Mouse (Mus musculus): Measurements from ENCODE around the gene Ttll3. TPM values are rescaled to one million over a fixed set of nuclear protein-coding genes. Genes with fewer than 3 reads are reported as not detected.

The Ttll3 gene
- total RNA-seq (2021) (1 to 10 TPM; 2.1 to 3.5 TPM), polyA plus RNA-seq (2012; rRNA removed) (5.8 and 7.0 TPM in 2 replicates)
- long read RNA-seq, result 0 reads

DNA sequence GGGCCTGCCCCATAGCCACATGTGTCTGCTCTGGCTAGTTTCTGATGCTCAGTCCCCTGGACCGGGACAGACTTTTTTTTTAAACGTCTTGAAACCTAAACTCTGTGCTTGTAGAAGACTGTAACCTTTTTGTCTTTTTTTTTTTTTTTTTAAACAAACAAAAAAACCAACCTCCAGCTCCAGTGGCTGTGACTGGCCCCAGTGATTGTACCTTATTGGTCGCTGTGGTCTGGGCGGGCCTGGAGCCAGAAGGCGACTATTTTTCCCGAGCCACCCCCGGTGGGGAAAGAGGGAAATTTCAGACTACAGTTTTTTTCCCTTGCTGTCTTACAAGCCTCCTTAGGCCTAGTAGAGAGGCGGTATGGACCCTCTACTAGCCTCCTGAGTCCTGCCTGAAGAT lies at the start of gene Ttll3:
TSS of gene Ttll3 (plus strand) at position 301 of the 400 bp plus-strand sequence.
- DNase-seq, result no peak

DNA sequence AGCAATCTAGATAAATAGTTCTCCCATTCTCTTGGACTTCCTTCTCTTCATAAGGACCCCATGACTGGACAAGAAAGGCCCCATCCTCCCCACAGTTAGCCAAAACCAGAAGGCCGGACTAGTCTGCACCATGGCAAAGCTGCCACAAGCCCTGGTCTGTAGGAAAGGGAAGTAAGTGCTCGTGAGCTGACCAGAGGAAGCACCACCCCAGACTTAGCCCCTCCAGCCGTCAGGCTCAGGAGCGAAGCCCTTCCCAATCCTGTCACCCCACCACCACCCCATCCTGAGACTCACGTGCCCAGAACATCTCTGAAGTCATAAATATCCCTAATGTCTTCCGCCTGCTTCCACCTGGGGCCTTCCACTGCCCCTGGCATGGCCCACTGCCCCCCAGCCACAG lies 47.5 kb upstream of the Ttll3 start:
- DNase-seq, result no peak

DNA sequence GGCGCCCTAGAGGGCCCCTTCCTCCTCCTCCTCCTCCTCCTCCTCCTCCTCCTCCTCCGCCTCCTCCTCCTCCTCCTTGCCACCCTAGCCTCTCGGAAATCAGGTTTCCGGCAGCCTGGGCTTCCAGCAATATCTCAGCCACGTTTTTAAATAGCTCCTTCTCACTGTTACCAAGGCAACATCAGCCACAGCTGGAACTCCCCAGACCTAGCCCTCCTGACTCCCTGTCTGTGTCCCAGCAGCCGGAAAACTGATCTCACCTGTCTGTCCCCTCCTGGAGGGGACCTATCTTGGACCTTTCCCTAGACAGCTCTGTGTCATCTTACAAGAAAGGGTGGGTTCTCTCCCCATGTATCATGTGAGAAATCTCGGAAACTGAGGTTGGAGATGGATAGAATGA lies 46.8 kb upstream of the Ttll3 start:
- DNase-seq, result no peak

DNA sequence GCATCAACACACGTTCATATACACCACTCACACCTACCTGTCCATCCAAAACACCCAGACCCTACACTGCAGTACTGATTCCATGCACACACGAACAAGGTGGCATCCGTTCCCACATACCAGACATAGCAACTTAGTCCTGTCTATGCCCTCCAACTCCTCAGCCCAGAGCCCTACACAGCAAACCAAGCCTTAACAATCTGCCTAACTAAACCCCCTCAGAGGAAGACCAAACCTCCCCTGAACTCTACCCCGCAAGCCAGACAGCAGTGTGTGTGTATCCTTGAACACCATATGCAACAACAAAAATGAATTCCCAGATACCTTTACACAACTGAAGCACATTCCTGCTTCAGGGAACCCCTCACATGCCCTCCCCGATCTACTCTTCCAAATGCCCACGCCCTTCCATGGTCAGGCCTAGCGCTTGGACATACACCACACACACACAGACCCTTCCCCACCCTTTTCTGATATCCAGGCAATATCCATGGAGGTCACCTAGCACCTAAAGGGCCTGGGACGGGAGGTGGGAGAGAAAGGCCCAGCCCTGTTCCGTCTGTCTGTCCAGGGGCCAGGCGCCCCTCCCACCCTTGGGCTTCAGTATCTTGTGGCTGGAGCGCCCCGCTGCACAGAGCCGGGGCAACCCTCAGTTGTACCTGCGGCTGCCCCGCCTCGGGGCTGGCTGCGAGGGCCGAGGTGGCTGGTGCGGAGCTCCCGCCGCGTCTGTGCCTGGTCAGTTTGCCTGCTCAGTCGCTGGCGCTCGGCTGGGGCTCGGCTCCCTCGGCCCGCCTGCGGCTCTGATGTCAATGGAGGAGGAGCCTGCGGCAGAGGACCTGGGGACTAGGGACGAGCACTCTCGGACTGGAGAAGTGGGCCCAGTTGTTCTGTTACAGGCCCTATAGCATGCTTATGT lies 45.6 kb upstream of the Ttll3 start, which contains the start of gene Camk1:
TSS of gene Camk1 (minus strand) at position 808 of the 916 bp plus-strand sequence.
- peak; percentile 93 for DNase-seq

DNA sequence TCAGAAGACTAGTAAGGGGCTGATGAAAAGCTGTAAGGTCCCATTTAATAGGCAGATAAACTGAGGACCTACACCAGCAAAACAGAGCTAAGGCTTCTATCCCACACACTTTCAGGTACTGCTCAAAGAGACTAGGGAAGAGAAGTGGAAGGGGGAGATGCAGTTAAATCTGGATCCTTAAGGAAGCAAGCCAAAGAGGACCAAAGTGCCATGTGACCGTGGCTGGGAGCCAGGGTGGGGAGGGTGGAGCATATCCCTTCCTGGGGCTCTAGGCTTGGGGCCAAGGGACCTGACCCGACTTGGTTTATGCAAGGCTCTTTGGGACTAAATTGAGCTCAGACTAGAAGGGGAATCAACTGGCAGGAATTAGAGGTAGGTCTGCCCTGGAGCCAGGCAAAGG lies 44.7 kb upstream of the Ttll3 start:
- DNase-seq, result peak; percentile 87

DNA sequence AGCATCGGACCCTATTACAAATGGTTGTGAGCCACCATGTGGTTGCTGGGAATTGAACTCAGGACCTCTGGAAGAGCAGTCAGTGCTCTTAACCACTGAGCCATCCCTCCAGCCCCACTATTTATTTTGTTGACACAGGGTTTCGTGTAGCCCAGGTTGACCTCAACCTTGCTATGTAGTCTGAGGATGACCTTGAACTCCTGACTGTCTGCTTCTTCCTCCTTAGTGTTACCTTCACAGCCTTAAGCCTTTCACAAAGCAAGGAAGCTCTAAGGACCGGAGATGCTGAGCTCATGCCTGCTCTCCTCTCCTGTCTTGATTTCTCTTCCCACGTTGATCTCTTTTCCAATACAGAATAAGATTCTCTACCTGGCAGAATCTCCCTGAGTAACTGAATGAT lies 42.2 kb upstream of the Ttll3 start:
- no peak for DNase-seq

DNA sequence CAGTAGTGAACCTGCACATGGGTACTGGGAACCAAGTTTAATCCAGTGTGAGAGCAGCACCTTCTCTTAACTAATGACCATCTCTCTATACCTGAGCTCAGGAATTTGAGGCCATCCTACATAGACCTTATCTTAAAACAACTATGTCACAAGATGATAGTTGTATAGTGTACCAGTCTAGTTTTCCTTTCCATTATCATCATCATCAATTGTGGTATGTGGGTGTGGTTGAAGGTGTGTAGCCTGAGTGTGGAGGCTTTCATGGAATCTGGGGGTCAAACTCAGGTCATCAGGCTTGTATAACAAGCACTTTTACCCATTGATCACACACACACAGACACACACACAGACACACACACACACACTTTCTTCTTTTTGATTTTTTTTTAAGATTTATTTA lies 38.5 kb upstream of the Ttll3 start:
- DNase-seq, result no peak

DNA sequence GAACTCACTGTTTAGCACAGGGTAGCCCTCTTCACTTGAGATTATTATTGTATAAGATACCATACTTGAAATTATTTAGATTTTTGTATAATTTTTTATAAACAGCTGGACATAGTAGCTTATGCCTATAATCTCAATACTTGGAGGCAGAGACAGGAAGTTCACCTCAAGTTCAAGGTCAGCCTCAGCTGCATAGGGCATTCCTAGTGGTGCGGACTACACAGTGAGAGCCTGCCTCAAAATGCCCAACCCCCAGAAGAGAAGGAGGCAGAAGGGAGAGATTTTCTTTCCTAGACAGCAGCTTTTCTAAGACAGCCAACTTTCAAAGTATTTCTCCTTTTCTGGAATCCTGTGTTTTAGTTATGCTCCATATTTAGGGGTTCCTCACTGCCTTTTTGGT lies 37.9 kb upstream of the Ttll3 start:
- no peak for DNase-seq

DNA sequence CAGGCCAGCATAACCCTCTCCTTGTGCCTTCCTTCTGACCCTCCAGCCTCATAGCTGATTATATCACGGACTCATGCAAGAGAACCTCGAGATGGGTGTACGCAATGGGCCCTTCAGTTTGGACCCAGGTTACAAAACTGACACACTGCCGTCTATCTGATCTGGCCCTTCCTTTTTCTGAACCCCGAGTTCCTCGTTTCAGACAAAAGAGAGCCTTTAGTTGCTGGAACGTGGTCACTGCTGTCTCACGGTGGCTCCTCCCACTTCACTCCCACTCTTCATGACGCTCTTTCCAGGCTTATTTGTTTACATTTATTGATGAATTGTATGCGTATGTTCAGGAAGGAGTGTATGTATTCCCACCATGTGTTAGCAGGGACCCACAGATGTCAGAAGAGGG lies 37.4 kb upstream of the Ttll3 start:
- DNase-seq, result no peak

DNA sequence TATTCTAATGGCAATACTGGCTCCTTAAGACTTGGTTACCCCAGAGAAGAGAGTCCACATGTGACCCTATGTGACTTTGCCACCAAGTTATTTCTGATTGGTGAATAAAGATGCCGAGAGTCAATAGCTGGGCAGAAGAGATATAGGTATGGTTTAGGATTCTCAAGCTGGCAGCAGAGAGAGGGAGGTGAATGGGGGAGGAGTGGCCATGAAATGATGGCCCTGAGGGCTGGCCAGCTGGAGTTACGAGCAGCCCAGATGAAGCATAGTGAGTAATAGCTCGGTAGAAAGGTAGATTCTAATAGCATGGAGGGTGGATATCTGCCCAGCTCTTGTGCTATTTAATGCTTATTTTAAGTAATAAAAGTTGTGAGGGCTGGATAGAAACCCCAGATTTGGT lies 36.2 kb upstream of the Ttll3 start:
- peak; percentile 45 for DNase-seq

DNA sequence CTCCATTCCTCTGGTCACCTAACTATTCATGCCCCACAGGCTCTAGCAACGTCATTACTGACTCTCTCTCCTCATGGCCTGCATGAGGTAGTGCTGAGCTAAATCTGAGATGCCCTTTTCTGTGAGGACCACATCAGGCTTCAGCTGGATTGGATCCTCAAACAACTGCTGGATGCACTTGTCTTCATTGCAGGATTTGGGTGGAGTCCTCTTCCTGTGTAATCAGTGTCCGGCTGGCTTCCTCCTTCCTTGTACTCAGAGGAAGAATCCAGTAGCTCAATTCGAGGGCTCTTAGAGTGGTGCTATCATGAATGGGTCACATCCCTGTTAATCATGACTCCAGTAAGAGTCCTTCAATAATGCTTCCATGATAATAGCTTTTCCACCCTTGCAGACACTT lies 35.4 kb upstream of the Ttll3 start:
- DNase-seq, result no peak

DNA sequence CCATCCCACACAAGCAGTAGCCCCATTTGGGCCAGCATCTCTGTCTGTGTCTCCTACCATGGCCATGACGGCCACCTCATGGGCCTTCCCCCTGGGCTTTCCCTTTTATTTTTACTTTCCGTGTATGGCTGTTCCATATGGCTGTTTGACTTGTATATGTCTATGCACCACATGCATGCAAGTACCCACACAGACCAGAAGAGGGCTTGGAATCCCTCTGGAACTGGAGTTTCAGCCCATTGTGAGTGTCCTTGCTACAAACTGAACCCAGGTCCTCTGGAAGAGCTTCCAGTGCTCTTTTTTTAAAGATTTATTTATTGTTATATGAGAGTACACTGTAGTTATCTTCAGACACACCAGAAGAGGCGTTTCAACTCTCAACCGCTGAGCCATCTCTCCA lies 27.6 kb upstream of the Ttll3 start:
- no peak for DNase-seq

DNA sequence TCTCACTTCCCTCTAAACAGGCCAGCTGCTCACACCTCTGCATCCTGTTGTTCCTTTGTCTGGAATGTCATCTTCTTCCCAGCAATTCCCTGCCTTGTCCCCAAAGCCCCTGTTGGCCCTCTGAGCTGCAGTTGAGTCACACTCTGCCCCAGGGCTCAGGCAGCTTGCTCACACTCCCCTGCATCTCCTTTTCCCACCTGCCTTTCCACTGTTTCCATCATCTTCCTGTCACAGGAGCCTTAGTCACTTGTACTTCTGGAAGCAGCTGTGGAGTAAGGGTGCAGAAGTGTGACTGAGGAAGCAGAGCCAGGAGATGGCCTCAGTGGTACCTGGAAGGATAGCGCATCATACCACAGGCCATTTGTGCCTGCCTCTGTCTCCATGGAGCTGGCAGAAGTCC lies 26.8 kb upstream of the Ttll3 start:
- DNase-seq, result no peak

DNA sequence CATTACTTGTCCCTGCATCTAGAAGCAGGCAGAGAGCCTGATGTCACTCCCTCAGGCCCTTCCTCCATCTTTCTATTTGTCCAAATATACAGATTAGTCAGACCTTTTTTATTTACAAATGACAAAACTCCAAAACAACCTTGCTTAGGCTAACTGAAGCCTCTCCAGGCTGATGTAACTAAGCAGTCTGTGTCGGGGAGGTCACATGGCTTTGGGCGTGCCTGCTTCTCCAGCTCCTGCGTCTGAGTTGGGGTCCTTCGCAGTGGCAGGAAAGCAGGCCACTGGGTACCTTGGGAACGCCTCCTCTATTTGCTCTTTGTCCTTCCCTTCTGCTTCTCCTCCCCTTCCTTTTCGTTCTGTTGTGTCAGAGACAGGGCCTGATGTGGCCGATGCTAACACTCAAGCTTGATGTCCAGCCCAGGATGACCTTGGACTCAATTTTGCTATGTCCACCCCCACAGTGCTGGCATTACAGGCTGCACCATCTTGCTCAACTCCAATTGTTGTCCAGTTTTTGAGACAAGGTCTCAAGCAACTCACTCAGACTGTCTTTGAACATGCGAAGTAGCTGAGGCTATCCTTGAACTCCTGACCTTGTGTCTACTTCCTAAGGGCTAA lies 24.4 kb upstream of the Ttll3 start:
- peak; percentile 73 for DNase-seq

DNA sequence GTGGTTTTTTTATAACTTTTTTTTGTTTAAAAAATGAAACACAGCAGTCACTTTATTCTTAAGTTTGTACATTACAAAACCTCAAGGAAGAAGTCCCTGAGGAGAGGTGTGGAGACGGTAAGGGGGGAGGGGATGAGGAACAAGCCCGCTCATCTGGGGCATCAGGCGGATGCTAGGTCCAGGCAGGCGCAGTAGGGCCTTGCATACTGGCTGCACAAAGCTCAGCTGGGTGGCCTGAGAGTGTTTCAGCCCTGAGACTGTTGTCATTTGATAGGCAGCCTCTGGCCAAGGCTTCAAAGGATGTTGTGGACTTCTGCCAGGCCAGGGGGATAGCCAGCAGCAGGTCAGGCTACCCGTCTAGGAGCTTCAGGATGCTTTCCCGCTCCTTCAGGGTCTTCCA lies 22.4 kb upstream of the Ttll3 start:
- DNase-seq, result no peak

DNA sequence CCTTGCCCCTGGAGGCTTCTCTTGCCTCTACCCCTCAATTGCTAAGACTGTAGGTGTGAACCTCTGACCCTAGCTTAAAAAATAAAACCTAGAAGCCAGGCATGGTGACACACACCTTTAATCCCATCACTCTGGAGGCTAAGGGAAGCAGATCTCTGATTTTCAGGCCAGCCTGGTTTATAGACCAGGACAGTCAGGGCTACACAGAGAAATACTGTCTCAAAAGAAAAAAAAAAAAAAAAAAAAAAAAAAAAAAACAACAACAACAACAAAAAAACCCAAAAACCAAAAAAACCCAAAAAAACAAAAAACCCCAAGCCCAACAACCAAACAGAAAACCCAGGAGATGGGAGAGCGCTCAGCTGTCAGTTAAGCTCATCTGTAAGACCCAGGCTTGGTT lies 21.5 kb upstream of the Ttll3 start:
- no peak for DNase-seq

DNA sequence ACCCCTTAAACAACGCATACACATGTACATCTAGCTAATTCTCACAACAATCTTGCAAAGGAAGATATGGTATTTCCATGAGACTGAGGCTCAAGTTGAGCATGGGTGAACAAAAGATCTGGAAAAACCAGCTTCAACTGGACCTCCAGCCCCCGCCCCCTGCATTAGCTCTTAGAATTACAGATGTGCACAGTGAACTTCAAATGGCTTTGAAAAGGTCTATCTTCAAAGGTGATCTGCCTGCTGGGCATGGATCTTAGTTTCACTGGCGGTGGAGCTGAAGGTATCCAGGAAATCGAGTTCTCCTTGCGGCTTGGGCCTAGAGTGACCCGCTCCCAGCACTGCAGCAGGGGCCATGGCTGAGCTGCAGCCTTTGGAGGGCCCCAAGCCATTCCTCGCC lies 20.9 kb upstream of the Ttll3 start:
- no peak for DNase-seq

DNA sequence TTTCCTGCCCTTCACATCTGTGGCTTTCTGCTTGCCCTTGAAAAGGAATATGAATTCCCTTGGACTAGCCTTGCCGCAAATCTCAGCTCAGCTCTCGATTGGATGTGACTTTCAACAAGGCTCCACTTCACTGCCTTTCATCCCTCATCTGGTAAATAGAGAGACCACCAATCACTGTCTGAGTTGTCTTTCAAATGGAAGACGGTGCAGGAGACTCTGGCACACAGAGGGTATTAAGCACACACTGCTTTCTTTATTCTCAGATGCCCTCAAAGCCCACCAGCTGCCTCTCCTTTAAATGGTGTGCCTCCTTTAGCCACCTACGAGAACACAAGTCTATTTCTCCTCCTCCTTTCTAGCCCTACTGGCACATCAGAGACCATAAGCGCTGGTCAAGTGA lies 20.5 kb upstream of the Ttll3 start:
- DNase-seq, result no peak

DNA sequence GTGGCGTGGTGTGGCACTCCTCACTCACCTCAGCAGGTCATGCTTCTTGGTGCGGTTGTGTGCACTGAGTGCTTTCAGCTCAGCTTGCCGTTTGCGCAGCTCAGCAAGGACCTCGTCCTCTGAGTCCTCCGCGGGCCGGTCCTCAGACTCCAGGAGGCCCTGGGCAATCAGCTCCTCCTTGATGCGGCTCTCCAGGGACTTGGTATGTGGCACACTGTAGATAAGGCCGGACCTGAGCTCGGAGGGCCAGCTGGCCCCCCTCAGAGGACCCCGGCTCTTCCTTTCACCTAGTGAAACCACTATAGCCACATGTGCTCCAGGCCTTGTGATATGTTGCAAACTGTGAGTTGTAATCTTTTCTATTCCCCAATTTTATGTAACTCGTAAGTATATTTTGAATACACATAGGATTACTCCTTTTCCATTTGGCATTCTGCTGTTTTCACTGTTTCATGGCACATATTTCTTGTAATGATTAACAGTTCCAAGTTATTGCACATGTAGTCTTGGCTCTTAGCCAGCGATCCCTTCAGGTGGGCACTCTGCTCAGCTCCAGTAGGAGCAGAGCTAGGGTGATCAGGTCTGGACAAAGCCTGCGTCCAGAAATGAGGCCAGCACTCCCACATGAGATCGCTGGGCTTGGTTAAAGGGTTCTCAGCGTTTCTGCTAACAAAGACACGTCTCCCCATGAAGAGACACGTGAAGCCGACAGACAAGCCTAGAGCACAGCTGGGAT lies 18.7 kb upstream of the Ttll3 start:
- DNase-seq, result no peak

DNA sequence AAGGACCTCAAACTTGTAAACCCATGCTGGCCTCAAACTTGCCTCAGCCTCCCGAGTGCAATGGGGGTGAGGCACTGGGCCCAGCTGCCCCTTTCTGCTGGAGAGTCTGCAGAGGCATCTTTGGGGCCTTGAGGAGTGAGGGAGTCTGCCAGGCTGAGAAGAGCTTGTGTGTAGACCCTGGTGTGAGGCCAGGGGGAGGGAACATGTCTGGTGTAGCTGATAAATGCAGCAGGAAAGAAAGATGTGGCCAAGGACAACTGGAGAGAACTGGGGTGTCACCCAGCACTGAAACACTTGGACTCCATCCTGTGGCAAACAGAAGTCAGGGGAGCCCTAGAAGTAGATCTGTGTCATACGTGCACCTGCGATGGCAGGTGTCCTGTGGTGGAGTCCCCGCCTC lies 15.6 kb upstream of the Ttll3 start:
- DNase-seq, result peak; percentile 39

DNA sequence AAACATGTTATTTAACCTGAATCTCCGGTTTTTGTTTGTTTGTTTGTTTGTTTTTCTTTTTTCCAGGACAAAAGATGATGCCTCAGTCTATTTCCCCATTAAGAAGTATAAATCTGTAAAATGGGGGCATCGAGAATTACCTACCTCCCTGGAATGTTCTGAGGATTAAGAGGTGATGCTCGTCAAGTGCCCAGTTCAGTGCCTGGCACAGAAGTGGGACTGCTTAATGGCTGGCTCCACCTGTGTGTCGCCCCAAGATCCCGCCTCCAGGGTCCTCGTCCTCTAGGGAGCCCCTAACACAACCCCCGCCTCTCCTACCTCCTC lies 11.9 kb upstream of the Ttll3 start:
- no peak for DNase-seq

DNA sequence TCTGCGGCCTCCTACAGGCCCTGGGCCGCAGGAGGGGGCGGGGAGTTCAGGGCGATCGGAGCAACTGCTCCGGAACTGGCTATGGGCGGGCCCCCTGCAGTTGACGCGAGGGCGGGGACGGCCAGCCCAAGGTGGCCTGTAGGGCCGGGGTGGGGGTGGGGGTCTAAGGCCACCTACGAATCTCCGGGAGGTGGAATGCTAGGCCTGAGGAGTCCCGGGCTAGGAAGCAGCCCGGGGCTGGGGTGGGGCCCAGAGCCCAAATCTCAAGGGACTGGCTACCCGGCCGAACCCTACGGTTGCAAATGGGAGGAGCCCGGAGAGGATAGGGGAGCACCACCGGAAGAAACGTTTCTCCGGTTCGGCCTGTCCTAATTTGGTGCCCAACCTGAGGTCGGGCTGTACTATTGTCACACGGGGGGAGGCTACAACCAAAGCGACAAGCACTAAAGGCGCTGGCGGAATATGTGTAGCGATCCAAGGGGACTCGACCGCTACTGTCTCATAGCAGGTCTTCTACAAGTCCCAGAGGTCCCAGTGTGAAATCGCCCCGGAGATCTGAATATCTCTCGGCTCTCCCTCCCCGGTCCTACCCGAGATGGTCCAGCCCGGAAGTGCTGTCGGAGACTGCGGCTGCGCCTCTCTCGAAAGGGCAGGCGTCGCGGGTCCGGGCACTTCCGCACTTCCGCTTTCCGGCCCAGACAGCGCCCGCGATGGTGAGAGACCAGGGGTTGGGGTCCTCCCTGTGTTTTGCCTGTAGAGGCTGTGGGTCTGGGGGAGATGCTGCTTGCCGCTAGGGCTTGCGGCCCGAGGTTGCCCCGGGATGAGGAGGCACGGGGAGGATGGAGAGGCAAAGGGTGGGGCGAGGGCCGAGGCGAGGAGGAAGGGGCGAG lies 11.3 kb upstream of the Ttll3 start, which contains the start of the genes Tada3 and Arpc4:
TSS of gene Tada3 (minus strand) at position 388 of the 890 bp plus-strand sequence.
TSS of gene Arpc4 (plus strand) at position 620 of the 890 bp plus-strand sequence.
- peak; percentile 95 for DNase-seq

Data from adrenal gland, adult 2 months (tissue).